Mouse (Mus musculus) adrenal gland, adult 10 weeks (tissue): Measurements from ENCODE around the gene Tmem167. TPM values are rescaled to one million over a fixed set of nuclear protein-coding genes. Genes with fewer than 3 reads are reported as not detected.

Experiments used
- polyA plus RNA-seq: library from polyadenylated mRNA; stranded (reverse); fragments of 350-450 nt; fragmentation: Illumina TruSeq; extraction: RNeasy Lipid Tissue Mini Kit (QIAGEN cat#74804); gene quantifications from one replicate; pipeline ENCODE4 v1.2.3, GENCODE M21; 2014; ENCODE audit warnings: low read depth, low replicate concordance

Gene Tmem167
- polyA plus RNA-seq = 50.9 TPM

GRCm38 (mm10) chr13:90088962-90089824, at the start of gene Tmem167, which contains the start of gene Xrcc4:
TSS of gene Tmem167 (plus strand) at chr13:90089123.
TSS of gene Xrcc4 (minus strand) at chr13:90089608.

Other genes with a start within 250 kb of the Tmem167 start
- 46.0 TPM for gene Xrcc4, start 485 bp downstream of the Tmem167 start, polyA plus RNA-seq